In the genomic region with DNA sequence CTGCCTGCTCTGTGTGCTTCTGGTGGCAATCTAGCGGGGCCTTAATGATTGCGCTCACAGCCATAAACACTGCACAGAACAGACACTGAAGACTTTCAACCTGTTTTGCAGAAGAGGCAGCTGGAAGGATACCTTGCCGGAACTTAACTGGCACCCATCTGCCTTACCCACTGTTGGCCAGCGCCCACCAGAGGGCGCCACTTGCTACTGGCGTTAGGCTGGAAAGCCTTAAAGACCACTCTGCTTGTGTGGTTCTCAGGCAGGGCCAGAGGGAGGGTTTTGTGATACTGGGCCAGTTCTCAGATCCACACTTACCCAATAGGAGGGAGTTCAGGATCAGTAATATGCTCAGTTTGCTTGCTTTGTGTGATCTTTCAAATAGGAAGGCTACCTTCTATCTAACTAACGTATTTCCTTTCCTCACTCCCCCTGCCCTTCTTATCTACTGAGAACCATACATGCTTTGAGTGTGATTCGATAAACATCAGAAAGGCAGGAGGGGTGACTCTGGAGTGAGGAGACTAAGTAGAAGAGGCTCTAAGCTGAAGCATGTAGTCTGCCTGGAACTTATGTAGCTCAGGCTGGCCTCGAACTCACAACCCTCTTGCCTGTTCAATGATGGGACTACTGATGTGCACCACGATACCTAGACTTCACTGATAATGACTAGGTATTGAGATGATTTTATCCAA, we compare ENCODE assay signal across 8 mouse cellular contexts.
DNase-seq lines count a peak whose midpoint lies in the region; ATAC-seq and TF ChIP-seq lines count a peak whose summit lies in the region.

No protein-coding gene starts in this region.

- no peaks in the 10 kb centered on the region for H3K36me3 ChIP-seq in heart, embryonic 11.5 days (ENCODE audit: control insufficient read depth, insufficient read depth, low read length)
- H3K36me3 ChIP-seq in spleen, adult 2 months (ENCODE audit: control insufficient read depth, insufficient read depth, low read length): no peaks in the 10 kb centered on the region

- H3K9me3 ChIP-seq in heart, embryonic 11.5 days (replicated peaks; ENCODE audit: control insufficient read depth, low read length): no peaks in the 10 kb centered on the region

- H3K4me2 ChIP-seq in heart, embryonic 11.5 days: no peak overlapping the region

- WGBS in heart, embryonic 11.5 days (ENCODE audit: insufficient replicate concordance): 52% methylated on average over 10 of the region's 10 CpGs
- WGBS in spleen, adult 2 months: 49% methylated on average over 10 of the region's 10 CpGs

- ATAC-seq in heart, embryonic 11.5 days (replicated peaks; ENCODE audit: insufficient number of reproducible peaks, low FRiP score, low TSS enrichment): no peak

- H3K4me3 ChIP-seq in heart, embryonic 11.5 days (ENCODE audit: low read depth, low read length): no peak overlapping the region
- no peak overlapping the region for H3K4me3 ChIP-seq in spleen, adult 2 months (ENCODE audit: extremely low read depth, insufficient read depth, insufficient read length)

- TF ChIP-seq CTCF in spleen, adult 2 months (IDR thresholded peaks at IDR 0.05; ENCODE audit: extremely low read depth, insufficient read depth, insufficient read length, insufficient replicate concordance): peak; percentile 90

- DNase-seq in heart, adult 11 months: peak; percentile 89
- DNase-seq in MN1 (ENCODE audit: low spot score): peak; percentile 73
- peak; percentile 65 for DNase-seq in cerebellum, adult 8-10 months
- peak; percentile 50 to 61 for DNase-seq in frontal cortex, postnatal 25 days (ENCODE audit: low spot score in 2 of 2)
- peak; percentile 57 to 70 for DNase-seq in layer of hippocampus, postnatal 10 days (ENCODE audit: low spot score in 2 of 2)
- DNase-seq in lung, postnatal 25 days (ENCODE audit: low spot score): peak; percentile 59
- peak; percentile 45 to 69 for DNase-seq in spleen, adult 2 months (ENCODE audit: low read depth in 1 of 2, low spot score in 2 of 2)

- H3K9ac ChIP-seq in heart, embryonic 11.5 days (ENCODE audit: low read depth, low read length): no peak overlapping the region

- peaks cover 10% of the 10 kb centered on the region; the same call in 1 of the 2 replicates for H3K27me3 ChIP-seq in heart, embryonic 11.5 days (ENCODE audit: control insufficient read depth, insufficient read depth, low read length)
- H3K27me3 ChIP-seq in spleen, adult 2 months (ENCODE audit: control insufficient read depth, insufficient read depth, low read length): no peaks in the 10 kb centered on the region

- no peak for TF ChIP-seq POLR2A in spleen, adult 2 months (IDR thresholded peaks at IDR 0.05; ENCODE audit: low read depth, low read length)

- H3K27ac ChIP-seq in heart, embryonic 11.5 days (ENCODE audit: low read depth, low read length): no peak overlapping the region
- H3K27ac ChIP-seq in spleen, adult 2 months (ENCODE audit: insufficient read depth, low read length): no peak overlapping the region

- 0 out of 2 replicates have a peak, but pooled peaks cover 4% of the 10 kb centered on the region for H3K4me1 ChIP-seq in heart, embryonic 11.5 days (ENCODE audit: control insufficient read depth, insufficient read depth, low read length)
- H3K4me1 ChIP-seq in spleen, adult 2 months (ENCODE audit: control insufficient read depth, insufficient read depth, insufficient read length): peaks cover 19% of the 10 kb centered on the region; the same call in 1 of the 2 replicates
